Mouse (Mus musculus): ENCODE results near the gene Ulk4. TPM values are rescaled to one million over a fixed set of nuclear protein-coding genes. Genes with fewer than 3 reads are reported as not detected.

The Ulk4 gene
- polyA plus RNA-seq, 1 experiment from 2014 or later: 75.1 TPM

DNA sequence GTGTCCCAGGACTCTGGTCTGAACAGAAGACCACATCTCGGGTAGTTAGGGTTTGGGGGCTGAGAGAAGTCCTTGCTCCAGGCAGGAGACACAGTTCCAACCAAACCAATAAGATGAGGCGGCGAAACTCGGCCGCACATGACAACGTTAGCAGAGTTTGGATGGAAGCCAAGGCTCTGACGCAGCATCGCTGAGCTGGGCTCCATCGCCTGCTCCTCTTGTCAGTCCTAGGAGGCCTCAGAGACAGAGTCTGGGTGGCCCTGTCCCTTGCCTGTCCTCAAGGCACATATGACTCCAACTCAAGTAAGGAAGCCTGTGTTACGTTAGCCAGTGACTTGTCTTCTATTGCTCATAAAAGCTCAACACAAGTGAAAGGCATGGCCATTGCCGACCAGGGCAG, 205.9 kb downstream of the Ulk4 start:
- H3K9ac ChIP-seq (ENCODE audit: low read depth, low read length): no peak overlapping the region
- ATAC-seq (replicated peaks; ENCODE audit: low FRiP score) (no peak), DNase-seq (ENCODE audit: low spot score) (no peak)
- 91% methylated on average over 11 of the region's 11 CpGs for WGBS
- H3K36me3 ChIP-seq (ENCODE audit: control insufficient read depth, insufficient read depth, low read length): no peaks in the 10 kb centered on the region
- H3K9me3 ChIP-seq (ENCODE audit: control insufficient read depth, low read length): no peaks in the 10 kb centered on the region
- H3K4me2 ChIP-seq: no peak overlapping the region
- H3K4me1 ChIP-seq (replicated peaks; ENCODE audit: control insufficient read depth, insufficient read depth, low read length): no peaks in the 10 kb centered on the region
- H3K27me3 ChIP-seq (replicated peaks; ENCODE audit: control insufficient read depth, insufficient read depth, low read length): no peaks in the 10 kb centered on the region
- no peak overlapping the region for H3K4me3 ChIP-seq (ENCODE audit: low read depth, low read length)
- H3K27ac ChIP-seq (ENCODE audit: low read depth, low read length): no peak overlapping the region

DNA sequence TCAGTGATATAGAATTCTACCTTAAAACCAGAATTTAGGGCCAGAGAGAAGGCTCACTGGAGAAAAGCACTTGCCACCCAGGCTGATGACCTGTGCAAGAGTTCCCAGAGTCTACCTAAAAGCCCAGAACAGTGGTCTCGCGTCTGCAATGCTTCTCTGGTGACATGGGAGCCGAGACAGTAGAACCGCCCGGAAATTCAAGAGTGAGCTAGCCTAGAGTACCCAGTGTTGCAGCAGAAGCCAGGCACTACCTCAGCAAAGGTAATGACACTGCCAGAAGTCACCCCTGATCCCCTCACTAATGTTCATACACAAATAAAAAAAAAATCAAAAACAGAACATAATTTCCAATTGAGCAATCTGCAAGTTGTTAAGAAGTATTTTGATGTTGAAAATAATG, 208.9 kb downstream of the Ulk4 start:
- Histone ChIP-seq H3K9me3 (ENCODE audit: control insufficient read depth, low read length) (no peaks in the 10 kb centered on the region), H3K36me3 (ENCODE audit: control insufficient read depth, insufficient read depth, low read length) (no peaks in the 10 kb centered on the region), H3K4me1 (replicated peaks; ENCODE audit: control insufficient read depth, insufficient read depth, low read length) (no peaks in the 10 kb centered on the region), H3K9ac (ENCODE audit: low read depth, low read length) (no peak overlapping the region), H3K27ac (ENCODE audit: low read depth, low read length) (no peak overlapping the region), H3K27me3 (replicated peaks; ENCODE audit: control insufficient read depth, insufficient read depth, low read length) (no peaks in the 10 kb centered on the region), H3K4me2 (no peak overlapping the region), H3K4me3 (ENCODE audit: low read depth, low read length) (no peak overlapping the region)
- 72% methylated on average over 5 of the region's 5 CpGs for WGBS
- DNase-seq (ENCODE audit: low spot score) (no peak), ATAC-seq (replicated peaks; ENCODE audit: low FRiP score) (no peak)

DNA sequence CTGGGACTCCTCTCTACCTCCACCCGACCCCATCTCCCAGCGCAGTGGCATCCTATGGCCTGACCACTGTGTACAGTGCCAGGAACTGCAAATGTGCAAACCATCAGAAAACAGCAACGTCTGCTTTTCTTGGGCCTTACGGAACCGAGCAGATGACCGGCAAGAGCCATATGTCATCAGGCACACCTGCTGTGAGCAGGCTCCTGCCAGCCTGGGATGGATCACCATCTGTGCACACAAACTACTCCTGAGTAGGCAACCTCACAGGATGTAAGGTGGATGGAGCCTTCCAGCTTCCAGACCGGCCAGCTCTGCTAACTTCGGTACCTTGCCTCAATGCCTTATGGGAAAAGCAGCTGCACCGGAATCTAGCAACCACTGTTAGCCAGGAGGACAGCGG, 210.0 kb downstream of the Ulk4 start:
- no peak overlapping the region for H3K4me2 ChIP-seq
- no peaks in the 10 kb centered on the region for H3K27me3 ChIP-seq (replicated peaks; ENCODE audit: control insufficient read depth, insufficient read depth, low read length)
- no peak for DNase-seq (ENCODE audit: low spot score)
- no peak for ATAC-seq (replicated peaks; ENCODE audit: low FRiP score)
- H3K36me3 ChIP-seq (ENCODE audit: control insufficient read depth, insufficient read depth, low read length): no peaks in the 10 kb centered on the region
- no peak overlapping the region for H3K27ac ChIP-seq (ENCODE audit: low read depth, low read length)
- no peaks in the 10 kb centered on the region for H3K4me1 ChIP-seq (replicated peaks; ENCODE audit: control insufficient read depth, insufficient read depth, low read length)
- H3K9me3 ChIP-seq (ENCODE audit: control insufficient read depth, low read length): no peaks in the 10 kb centered on the region
- 85% methylated on average over 10 of the region's 10 CpGs for WGBS
- no peak overlapping the region for H3K9ac ChIP-seq (ENCODE audit: low read depth, low read length)
- no peak overlapping the region for H3K4me3 ChIP-seq (ENCODE audit: low read depth, low read length)

DNA sequence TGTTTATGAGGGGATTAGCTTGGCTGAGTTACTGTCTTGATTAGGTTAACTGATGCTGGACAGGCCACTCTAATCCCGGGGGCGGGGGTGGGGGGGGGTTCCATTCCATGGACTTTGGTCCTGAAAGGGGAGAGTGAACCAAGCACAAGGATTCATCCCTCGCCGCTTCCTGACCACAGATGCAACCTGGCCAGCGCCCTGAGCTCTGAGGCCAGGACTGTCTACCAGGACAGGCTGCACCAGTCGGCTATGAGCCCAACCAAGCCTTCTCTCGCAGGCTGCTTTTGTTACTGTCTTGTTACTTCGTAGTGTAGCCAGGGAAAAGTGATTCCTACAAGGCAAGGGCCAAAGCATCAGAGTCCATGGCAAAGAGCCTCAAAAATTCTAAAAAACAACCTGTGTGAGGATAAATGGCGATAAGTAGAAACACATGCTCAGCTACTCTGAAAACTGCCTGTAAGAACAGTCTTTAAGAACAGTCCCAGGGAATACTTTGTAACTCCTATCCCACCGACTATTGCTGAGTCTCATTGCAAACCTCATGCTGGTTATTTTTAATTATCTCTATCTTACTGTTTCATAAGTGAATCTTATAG, 211.5 kb downstream of the Ulk4 start:
- Histone ChIP-seq H3K27ac (ENCODE audit: low read depth, low read length) (no peak overlapping the region), H3K4me2 (no peak overlapping the region), H3K4me1 (replicated peaks; ENCODE audit: control insufficient read depth, insufficient read depth, low read length) (no peaks in the 10 kb centered on the region), H3K36me3 (ENCODE audit: control insufficient read depth, insufficient read depth, low read length) (no peaks in the 10 kb centered on the region), H3K9ac (ENCODE audit: low read depth, low read length) (no peak overlapping the region), H3K4me3 (ENCODE audit: low read depth, low read length) (no peak overlapping the region), H3K9me3 (ENCODE audit: control insufficient read depth, low read length) (no peaks in the 10 kb centered on the region), H3K27me3 (replicated peaks; ENCODE audit: control insufficient read depth, insufficient read depth, low read length) (no peaks in the 10 kb centered on the region)
- ATAC-seq (replicated peaks; ENCODE audit: low FRiP score) (no peak), DNase-seq (ENCODE audit: low spot score) (no peak)
- 72% methylated on average over 10 of the region's 10 CpGs for WGBS

DNA sequence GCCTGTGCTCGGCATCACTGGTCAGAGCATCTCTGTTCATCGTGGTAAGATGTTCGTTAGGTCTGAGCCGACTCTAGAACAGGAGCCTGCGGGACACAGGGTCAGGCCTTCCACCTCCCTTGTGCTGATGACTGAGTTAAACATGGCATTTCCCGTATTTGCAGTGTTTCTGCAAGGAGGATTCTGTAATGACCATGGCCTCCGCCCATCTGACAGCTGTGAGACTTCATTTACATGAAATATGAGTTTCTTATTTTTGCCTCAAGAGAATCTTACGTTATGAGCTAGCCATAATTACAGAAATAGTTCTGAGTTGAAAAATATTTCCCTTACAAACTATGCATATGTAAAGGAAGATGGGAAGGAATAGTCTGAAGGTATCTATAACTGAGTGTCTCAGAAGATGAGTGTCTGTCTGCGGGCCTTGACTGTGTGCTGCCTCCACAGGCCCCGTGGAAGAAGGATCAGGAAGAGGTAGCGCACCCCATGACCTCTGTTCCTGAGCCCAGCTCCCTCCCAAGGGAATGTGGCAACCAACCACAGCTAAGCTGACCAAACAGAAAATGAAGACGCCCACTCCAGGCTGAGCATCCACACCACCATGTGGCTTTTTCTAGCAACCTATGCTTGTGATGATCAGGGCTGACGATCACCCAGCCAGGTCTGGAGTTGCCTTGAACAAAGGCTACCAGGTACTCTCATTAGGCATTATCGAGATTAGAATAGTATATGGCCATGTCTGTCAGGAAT, 212.2 kb downstream of the Ulk4 start:
- Histone ChIP-seq H3K27me3 (replicated peaks; ENCODE audit: control insufficient read depth, insufficient read depth, low read length) (no peaks in the 10 kb centered on the region), H3K36me3 (ENCODE audit: control insufficient read depth, insufficient read depth, low read length) (no peaks in the 10 kb centered on the region), H3K4me1 (replicated peaks; ENCODE audit: control insufficient read depth, insufficient read depth, low read length) (no peaks in the 10 kb centered on the region), H3K9ac (ENCODE audit: low read depth, low read length) (no peak overlapping the region), H3K9me3 (ENCODE audit: control insufficient read depth, low read length) (no peaks in the 10 kb centered on the region), H3K4me2 (no peak overlapping the region), H3K4me3 (ENCODE audit: low read depth, low read length) (no peak overlapping the region), H3K27ac (ENCODE audit: low read depth, low read length) (no peak overlapping the region)
- DNase-seq (ENCODE audit: low spot score): no peak
- ATAC-seq (replicated peaks; ENCODE audit: low FRiP score): no peak
- WGBS: 80% methylated on average over 14 of the region's 14 CpGs

DNA sequence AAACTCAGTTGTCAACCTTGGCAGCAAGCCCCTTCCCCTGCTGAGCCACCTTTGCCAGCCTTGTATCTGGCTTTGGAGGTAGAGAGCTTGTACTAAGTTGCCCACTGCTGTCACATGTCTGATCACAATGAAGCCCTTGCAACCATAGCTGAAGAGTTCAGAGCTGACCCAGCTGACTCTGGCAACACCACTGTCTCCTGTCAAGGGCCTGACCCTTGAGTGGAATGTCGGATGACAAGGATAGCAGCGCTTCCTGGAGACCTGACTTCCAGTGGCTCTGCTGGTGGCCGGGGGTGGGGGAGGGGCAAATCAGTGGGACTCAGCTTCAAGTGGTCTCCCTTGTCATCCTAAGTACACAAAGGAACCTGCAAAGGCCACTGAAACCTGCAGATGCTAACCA, 214.3 kb downstream of the Ulk4 start:
- Histone ChIP-seq H3K9me3 (ENCODE audit: control insufficient read depth, low read length) (no peaks in the 10 kb centered on the region), H3K36me3 (ENCODE audit: control insufficient read depth, insufficient read depth, low read length) (no peaks in the 10 kb centered on the region), H3K27me3 (replicated peaks; ENCODE audit: control insufficient read depth, insufficient read depth, low read length) (no peaks in the 10 kb centered on the region), H3K4me1 (replicated peaks; ENCODE audit: control insufficient read depth, insufficient read depth, low read length) (no peaks in the 10 kb centered on the region), H3K9ac (ENCODE audit: low read depth, low read length) (no peak overlapping the region), H3K27ac (ENCODE audit: low read depth, low read length) (no peak overlapping the region), H3K4me2 (no peak overlapping the region), H3K4me3 (ENCODE audit: low read depth, low read length) (no peak overlapping the region)
- 40% methylated on average over 3 of the region's 3 CpGs for WGBS
- DNase-seq (ENCODE audit: low spot score) (no peak), ATAC-seq (replicated peaks; ENCODE audit: low FRiP score) (no peak)

DNA sequence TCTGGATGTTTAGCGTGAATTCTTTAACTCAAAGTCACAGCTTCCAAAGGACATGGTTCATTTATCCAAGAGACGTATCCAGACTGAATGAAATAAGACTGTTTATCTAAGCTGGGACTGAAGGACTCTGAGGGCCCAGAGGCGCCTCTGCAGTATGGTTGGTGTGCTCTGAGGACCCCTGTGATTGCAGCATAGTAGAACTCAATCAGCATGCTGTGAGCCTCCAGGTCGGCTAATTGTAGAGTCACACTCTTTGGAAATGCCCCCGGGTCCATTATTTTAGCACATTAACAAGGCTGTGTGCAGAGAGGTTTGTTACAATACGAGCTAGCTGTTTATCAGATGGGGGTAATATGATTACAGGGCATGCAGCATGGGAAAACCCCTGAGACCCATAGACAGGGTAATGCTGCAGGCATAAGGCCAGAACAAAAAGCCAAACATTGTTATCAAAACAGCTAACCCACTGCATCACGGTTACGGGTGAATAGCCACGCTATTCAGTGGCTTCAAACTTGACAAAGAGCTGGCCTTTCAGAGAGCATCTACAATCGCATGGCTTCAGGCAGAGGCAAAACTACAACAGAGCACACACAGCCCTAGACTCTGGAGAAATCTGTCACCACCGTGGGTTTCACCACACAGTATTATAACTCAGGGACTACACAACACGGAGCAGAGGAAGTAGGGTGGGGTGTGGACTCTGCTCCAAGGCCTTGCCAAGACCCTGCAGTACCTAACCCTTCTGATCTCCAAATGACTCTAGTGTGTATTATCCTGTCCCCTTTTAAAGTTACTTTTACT, 215.0 kb downstream of the Ulk4 start:
- Histone ChIP-seq H3K9me3 (ENCODE audit: control insufficient read depth, low read length) (no peaks in the 10 kb centered on the region), H3K4me2 (no peak overlapping the region), H3K9ac (ENCODE audit: low read depth, low read length) (no peak overlapping the region), H3K27ac (ENCODE audit: low read depth, low read length) (no peak overlapping the region), H3K36me3 (ENCODE audit: control insufficient read depth, insufficient read depth, low read length) (no peaks in the 10 kb centered on the region), H3K4me3 (ENCODE audit: low read depth, low read length) (no peak overlapping the region), H3K4me1 (replicated peaks; ENCODE audit: control insufficient read depth, insufficient read depth, low read length) (no peaks in the 10 kb centered on the region; the same call in 1 of the 2 replicates), H3K27me3 (replicated peaks; ENCODE audit: control insufficient read depth, insufficient read depth, low read length) (no peaks in the 10 kb centered on the region)
- DNase-seq (ENCODE audit: low spot score) (no peak), ATAC-seq (replicated peaks; ENCODE audit: low FRiP score) (no peak)
- WGBS: 67% methylated on average over 12 of the region's 12 CpGs

DNA sequence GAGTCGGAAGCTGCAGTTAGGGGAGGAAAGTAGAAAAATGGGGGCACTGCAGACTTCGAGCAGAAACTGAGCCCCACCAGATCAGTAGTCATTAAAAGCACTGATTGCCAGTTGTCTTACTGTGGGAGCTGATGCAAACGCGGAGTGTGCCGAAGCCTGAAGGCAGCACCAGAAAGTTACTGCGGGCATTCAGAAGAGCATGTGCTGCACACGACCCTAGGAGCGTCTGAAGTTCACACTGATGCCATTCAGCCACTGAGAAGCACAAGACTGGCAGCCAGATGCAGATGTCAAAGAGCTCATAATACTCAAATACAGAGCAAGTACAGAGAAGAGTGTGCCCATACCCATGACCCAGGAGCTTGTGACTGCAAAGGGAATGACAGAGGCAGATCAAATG, 216.7 kb downstream of the Ulk4 start:
- H3K9ac ChIP-seq (ENCODE audit: low read depth, low read length): no peak overlapping the region
- WGBS: 83% methylated on average over 8 of the region's 8 CpGs
- H3K4me3 ChIP-seq (ENCODE audit: low read depth, low read length): no peak overlapping the region
- ATAC-seq (replicated peaks; ENCODE audit: low FRiP score) (no peak), DNase-seq (ENCODE audit: low spot score) (no peak)
- no peaks in the 10 kb centered on the region; the same call in 1 of the 2 replicates for H3K4me1 ChIP-seq (replicated peaks; ENCODE audit: control insufficient read depth, insufficient read depth, low read length)
- H3K36me3 ChIP-seq (ENCODE audit: control insufficient read depth, insufficient read depth, low read length): no peaks in the 10 kb centered on the region
- H3K4me2 ChIP-seq: no peak overlapping the region
- H3K27me3 ChIP-seq (replicated peaks; ENCODE audit: control insufficient read depth, insufficient read depth, low read length): no peaks in the 10 kb centered on the region
- H3K27ac ChIP-seq (ENCODE audit: low read depth, low read length): no peak overlapping the region
- no peaks in the 10 kb centered on the region for H3K9me3 ChIP-seq (ENCODE audit: control insufficient read depth, low read length)

Data from liver, embryonic 11.5 days (tissue).